8 mouse cellular contexts compared by ENCODE assay signal in the genomic region with DNA sequence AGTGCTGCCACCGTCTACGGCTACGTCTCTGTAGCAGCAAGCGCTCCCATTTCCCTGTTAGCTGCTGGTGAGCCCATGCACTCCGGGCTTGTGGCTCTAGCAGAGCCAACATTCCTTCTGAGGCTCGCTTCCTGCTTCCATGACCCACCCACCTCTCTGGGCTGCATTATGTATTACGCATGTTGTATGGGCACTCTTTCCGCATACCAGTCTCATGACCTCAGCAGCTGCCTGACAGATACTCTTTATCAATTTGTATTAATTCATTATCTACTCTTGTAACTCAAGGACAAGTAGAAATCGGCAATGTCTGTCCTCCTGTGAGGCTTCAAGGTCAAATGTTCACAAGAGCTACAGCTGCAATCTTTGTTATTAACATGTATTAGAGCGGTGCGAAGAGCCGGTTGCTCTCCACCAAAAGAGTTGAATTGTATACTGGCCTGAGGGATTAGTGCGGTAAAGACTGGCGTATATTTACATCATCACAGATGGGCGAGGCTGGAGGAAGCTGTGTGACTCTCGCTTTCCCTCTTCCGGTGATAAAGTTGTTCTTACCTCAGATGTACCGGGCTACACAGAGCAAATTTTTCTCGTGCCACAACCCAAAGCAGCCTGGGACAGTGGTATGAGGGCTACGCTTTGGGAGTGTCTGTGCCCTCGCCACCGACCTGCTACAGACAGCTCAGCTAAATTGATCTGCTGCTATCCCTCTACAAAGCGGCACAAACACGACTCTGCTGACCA.
DNase-seq lines count a peak whose midpoint lies in the region; ATAC-seq lines count a peak whose summit lies in the region.

No protein-coding gene starts in this region.

- peak overlapping the region; percentile 47 for H3K4me2 ChIP-seq in intestine, embryonic 15.5 days (replicated peaks)
- peak overlapping the region; percentile 29 for H3K4me2 ChIP-seq in neural tube, embryonic 15.5 days

- no peak overlapping the region for H3K9ac ChIP-seq in intestine, embryonic 15.5 days
- H3K9ac ChIP-seq in neural tube, embryonic 15.5 days (replicated peaks) = no peak overlapping the region

- H3K27ac ChIP-seq in intestine, embryonic 15.5 days = peak overlapping the region; percentile 81
- peak overlapping the region; percentile 19; the same call in 1 of the 2 replicates for H3K27ac ChIP-seq in neural tube, embryonic 15.5 days (replicated peaks)

- peaks cover 32% of the 10 kb centered on the region for H3K4me1 ChIP-seq in intestine, embryonic 15.5 days (replicated peaks)
- H3K4me1 ChIP-seq in neural tube, embryonic 15.5 days = peaks cover 43% of the 10 kb centered on the region

- H3K9me3 ChIP-seq in intestine, embryonic 15.5 days = no peaks in the 10 kb centered on the region
- H3K9me3 ChIP-seq in neural tube, embryonic 15.5 days (replicated peaks) = no peaks in the 10 kb centered on the region

- DNase-seq in MN1 (ENCODE audit: low spot score) = peak; percentile 56
- DNase-seq in adrenal gland, postnatal 36 days = peak; percentile 62 to 72
- peak; percentile 63 for DNase-seq in gastrocnemius, postnatal 25 days
- peak; percentile 86 to 91 for DNase-seq in lung, adult 18-20 months
- no peak for DNase-seq in cerebellum, adult 9-11 months
- no peak for DNase-seq in cerebellum, postnatal 14 days

- 15% methylated on average over 24 of the region's 24 CpGs for WGBS in intestine, embryonic 15.5 days
- WGBS in neural tube, embryonic 15.5 days = 68% methylated on average over 24 of the region's 24 CpGs

- H3K36me3 ChIP-seq in intestine, embryonic 15.5 days = no peaks in the 10 kb centered on the region
- no peaks in the 10 kb centered on the region for H3K36me3 ChIP-seq in neural tube, embryonic 15.5 days

- no peaks in the 10 kb centered on the region for H3K27me3 ChIP-seq in intestine, embryonic 15.5 days (replicated peaks)
- H3K27me3 ChIP-seq in neural tube, embryonic 15.5 days (replicated peaks) = no peaks in the 10 kb centered on the region

- peak; percentile 93 for ATAC-seq in intestine, embryonic 15.5 days
- ATAC-seq in neural tube, embryonic 15.5 days (ENCODE audit: low FRiP score) = peak; percentile 46; the same call in 1 of the 2 replicates

- peak overlapping the region; percentile 3 for H3K4me3 ChIP-seq in intestine, embryonic 15.5 days (replicated peaks)
- H3K4me3 ChIP-seq in neural tube, embryonic 15.5 days (replicated peaks) = no peak overlapping the region

Comparison
In these comparisons a context has a peak if more than half of its experiments do, and no peak if none do; other contexts are left out.
1. DNase-seq: peak in MN1 (single experiment), adrenal gland, postnatal 36 days (2 of 2), gastrocnemius, postnatal 25 days (single experiment) and lung, adult 18-20 months (2 of 2); none in cerebellum, adult 9-11 months (single experiment) and cerebellum, postnatal 14 days (0 of 2).